Mouse (Mus musculus): ENCODE measurements at regions not wholly inside any gene's neighbourhood (a gene's known extent, or its start where the extent isn't known, plus 50 kb on each side); places are given as distances from the start of the nearest gene placed in this dataset.

DNA sequence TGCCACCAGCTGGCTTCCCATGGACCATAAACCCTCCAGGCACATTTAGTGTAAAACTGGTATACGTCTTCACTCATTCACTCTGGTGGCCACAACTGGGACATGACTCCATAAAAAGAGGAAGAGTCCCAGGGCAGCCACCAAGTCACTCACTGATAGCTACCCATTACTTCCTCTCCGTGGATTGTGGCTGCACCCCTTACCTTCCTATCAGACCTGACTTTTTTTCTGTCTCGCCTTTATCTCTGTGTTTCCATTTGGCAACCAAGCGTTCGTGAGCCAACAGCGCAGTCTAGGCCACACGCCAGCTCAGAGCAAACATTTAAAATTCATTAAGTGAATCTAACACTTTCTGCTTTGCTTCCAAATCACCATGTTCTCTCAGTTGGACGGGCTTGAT, 53.9 kb upstream of the Slc44a1 start:
- Histone ChIP-seq H3K9me3 (replicated peaks; ENCODE audit: low read length) (no peaks in the 10 kb centered on the region), H3K9ac (ENCODE audit: low read depth, low read length) (no peak overlapping the region), H3K27me3 (ENCODE audit: insufficient read depth, low read length) (no peaks in the 10 kb centered on the region), H3K27ac (no peak overlapping the region), H3K36me3 (ENCODE audit: insufficient read depth, low read length) (no peaks in the 10 kb centered on the region), H3K4me3 (replicated peaks; ENCODE audit: low read depth, low read length) (no peak overlapping the region), H3K4me1 (replicated peaks; ENCODE audit: insufficient read depth, low read length) (no peaks in the 10 kb centered on the region), H3K4me2 (ENCODE audit: low read length) (no peak overlapping the region)
- no peak for TF ChIP-seq CTCF (IDR thresholded peaks at IDR 0.05; ENCODE audit: low read depth)
- WGBS, result 89% methylated on average over 8 of the region's 8 CpGs
- ATAC-seq (replicated peaks; ENCODE audit: low FRiP score, low read depth) (no peak), DNase-seq (ENCODE audit: low spot score) (no peak)

DNA sequence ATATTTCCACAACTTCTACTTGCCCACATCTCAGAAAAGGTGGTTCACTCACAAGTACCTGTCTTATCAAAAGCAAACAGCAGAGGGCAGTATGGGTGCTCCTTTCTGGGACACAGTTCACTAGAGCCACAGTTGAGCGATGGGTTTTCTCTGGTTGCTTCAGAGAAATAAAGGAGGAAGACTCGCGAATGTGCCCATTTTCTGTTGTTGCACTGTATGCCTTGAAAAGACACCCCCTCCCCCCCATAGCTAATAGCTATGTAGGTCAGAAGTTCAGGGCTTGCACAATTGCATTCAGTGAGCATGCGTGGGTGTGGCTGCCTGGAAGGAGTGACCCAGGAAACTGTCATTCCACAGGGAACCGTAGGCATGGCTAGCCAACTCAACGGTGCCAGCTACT, 55.5 kb upstream of the Slc44a1 start:
- Histone ChIP-seq H3K36me3 (ENCODE audit: insufficient read depth, low read length) (no peaks in the 10 kb centered on the region), H3K4me2 (ENCODE audit: low read length) (peak overlapping the region; percentile 28), H3K9ac (ENCODE audit: low read depth, low read length) (no peak overlapping the region), H3K9me3 (replicated peaks; ENCODE audit: low read length) (no peaks in the 10 kb centered on the region), H3K4me1 (replicated peaks; ENCODE audit: insufficient read depth, low read length) (no peaks in the 10 kb centered on the region), H3K4me3 (replicated peaks; ENCODE audit: low read depth, low read length) (no peak overlapping the region), H3K27ac (no peak overlapping the region), H3K27me3 (ENCODE audit: insufficient read depth, low read length) (no peaks in the 10 kb centered on the region)
- peak; percentile 66 for ATAC-seq (replicated peaks; ENCODE audit: low FRiP score, low read depth)
- TF ChIP-seq CTCF (IDR thresholded peaks at IDR 0.05; ENCODE audit: low read depth), result peak; percentile 97
- 5% methylated on average over 6 of the region's 6 CpGs for WGBS
- peak; percentile 90 for DNase-seq (ENCODE audit: low spot score)

DNA sequence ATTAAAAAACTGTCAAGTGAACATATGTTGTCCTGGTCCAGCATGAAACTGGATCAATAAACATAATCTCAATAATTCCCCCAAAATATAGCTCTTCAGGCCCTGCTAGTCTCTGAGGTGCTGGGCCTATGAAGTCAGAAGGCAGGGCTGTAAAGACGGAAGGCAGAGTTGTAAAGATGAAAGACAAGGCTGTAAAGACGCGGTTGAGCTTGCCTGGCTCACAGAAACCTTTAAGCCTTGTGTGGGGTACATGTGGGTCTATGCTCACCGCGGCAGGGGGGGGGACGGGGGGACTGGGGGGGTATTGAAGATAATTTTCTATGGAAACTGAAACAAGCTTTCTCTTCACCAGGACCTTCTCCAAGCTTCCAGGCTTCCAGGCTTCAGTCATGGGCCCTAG, 56.1 kb upstream of the Slc44a1 start:
- 31% methylated on average over 6 of the region's 6 CpGs for WGBS
- Histone ChIP-seq H3K9ac (ENCODE audit: low read depth, low read length) (no peak overlapping the region), H3K27me3 (ENCODE audit: insufficient read depth, low read length) (no peaks in the 10 kb centered on the region), H3K4me3 (replicated peaks; ENCODE audit: low read depth, low read length) (no peak overlapping the region), H3K4me2 (ENCODE audit: low read length) (no peak overlapping the region), H3K36me3 (ENCODE audit: insufficient read depth, low read length) (no peaks in the 10 kb centered on the region), H3K9me3 (replicated peaks; ENCODE audit: low read length) (no peaks in the 10 kb centered on the region), H3K27ac (no peak overlapping the region), H3K4me1 (replicated peaks; ENCODE audit: insufficient read depth, low read length) (no peaks in the 10 kb centered on the region)
- DNase-seq (ENCODE audit: low spot score), result no peak
- TF ChIP-seq CTCF (IDR thresholded peaks at IDR 0.05; ENCODE audit: low read depth), result no peak
- no peak for ATAC-seq (replicated peaks; ENCODE audit: low FRiP score, low read depth)

DNA sequence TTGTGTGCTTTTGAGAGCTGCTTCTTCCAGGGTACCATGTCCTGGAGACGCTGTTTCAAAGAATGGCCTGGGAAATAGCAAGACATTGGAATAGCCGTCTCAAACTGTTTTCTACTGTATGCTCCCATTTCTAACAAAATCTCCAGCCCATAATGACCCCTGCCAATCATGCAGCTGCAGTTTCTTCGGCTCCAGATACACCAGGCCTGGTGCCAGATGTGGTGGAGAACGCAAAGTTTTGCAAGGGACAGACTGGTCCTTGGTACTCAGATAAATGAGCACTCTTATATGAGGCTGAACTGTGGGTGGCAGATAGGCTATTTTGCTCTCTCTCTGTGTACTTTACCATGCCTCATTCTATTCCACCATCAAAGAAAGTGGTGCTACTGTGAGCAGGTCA, 58.2 kb upstream of the Slc44a1 start:
- Histone ChIP-seq H3K9ac (ENCODE audit: low read depth, low read length) (no peak overlapping the region), H3K36me3 (ENCODE audit: insufficient read depth, low read length) (no peaks in the 10 kb centered on the region), H3K4me1 (replicated peaks; ENCODE audit: insufficient read depth, low read length) (no peaks in the 10 kb centered on the region), H3K4me3 (replicated peaks; ENCODE audit: low read depth, low read length) (no peak overlapping the region), H3K27me3 (ENCODE audit: insufficient read depth, low read length) (no peaks in the 10 kb centered on the region), H3K9me3 (replicated peaks; ENCODE audit: low read length) (no peaks in the 10 kb centered on the region), H3K27ac (no peak overlapping the region), H3K4me2 (ENCODE audit: low read length) (no peak overlapping the region)
- DNase-seq (ENCODE audit: low spot score) (no peak), ATAC-seq (replicated peaks; ENCODE audit: low FRiP score, low read depth) (no peak)
- 76% methylated on average over 4 of the region's 4 CpGs for WGBS
- TF ChIP-seq CTCF (IDR thresholded peaks at IDR 0.05; ENCODE audit: low read depth), result no peak

DNA sequence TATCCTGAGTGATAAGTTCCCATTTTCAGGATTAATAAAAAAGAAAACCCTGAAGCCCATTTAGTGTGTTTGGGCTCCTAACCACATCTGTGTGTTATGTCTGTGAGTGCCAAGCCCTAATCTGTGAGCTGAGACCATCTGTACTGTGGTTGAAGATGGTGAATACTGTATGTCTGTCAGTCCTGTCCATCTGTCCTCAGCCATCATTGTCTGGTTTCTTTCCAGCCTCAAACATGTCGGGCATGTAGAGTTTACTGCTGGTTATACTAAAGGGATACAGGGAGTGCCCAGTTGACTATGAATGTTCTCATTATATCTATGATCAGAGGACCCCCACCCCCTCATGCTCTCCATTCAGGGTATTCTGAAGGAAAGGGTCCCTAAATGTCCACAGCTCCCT, 60.4 kb upstream of the Slc44a1 start:
- H3K9ac ChIP-seq (ENCODE audit: low read depth, low read length), result no peak overlapping the region
- no peak overlapping the region for H3K4me2 ChIP-seq (ENCODE audit: low read length)
- H3K9me3 ChIP-seq (replicated peaks; ENCODE audit: low read length), result no peaks in the 10 kb centered on the region
- H3K36me3 ChIP-seq (ENCODE audit: insufficient read depth, low read length), result no peaks in the 10 kb centered on the region
- WGBS, result 91% methylated on average over 1 of the region's 1 CpGs
- no peak for TF ChIP-seq CTCF (IDR thresholded peaks at IDR 0.05; ENCODE audit: low read depth)
- no peak for ATAC-seq (replicated peaks; ENCODE audit: low FRiP score, low read depth)
- H3K4me1 ChIP-seq (replicated peaks; ENCODE audit: insufficient read depth, low read length), result no peaks in the 10 kb centered on the region
- no peak overlapping the region for H3K27ac ChIP-seq
- H3K27me3 ChIP-seq (ENCODE audit: insufficient read depth, low read length), result no peaks in the 10 kb centered on the region
- no peak for DNase-seq (ENCODE audit: low spot score)
- no peak overlapping the region for H3K4me3 ChIP-seq (replicated peaks; ENCODE audit: low read depth, low read length)

DNA sequence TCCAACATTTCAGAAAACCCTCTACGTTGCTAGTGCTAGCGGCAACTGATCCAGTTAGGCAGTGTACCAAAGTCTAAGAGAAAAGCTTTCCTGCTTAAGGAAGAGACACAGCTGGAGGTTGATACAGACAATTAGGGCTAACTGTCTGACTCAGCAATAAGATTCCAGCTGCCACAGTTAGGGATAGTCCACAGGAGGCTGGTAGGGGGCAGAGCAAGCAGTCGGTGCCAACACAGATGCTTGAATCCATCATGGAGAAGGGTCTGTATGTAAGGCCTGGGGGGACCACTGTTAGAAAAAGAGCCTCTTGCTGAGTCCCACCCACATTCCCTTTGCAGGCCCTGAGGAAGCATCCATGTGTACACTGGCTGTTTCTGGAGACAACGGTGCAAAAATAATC, 63.2 kb upstream of the Slc44a1 start:
- Histone ChIP-seq H3K4me3 (replicated peaks; ENCODE audit: low read depth, low read length) (no peak overlapping the region), H3K4me1 (replicated peaks; ENCODE audit: insufficient read depth, low read length) (no peaks in the 10 kb centered on the region), H3K27ac (no peak overlapping the region), H3K36me3 (ENCODE audit: insufficient read depth, low read length) (no peaks in the 10 kb centered on the region), H3K9me3 (replicated peaks; ENCODE audit: low read length) (no peaks in the 10 kb centered on the region), H3K9ac (ENCODE audit: low read depth, low read length) (no peak overlapping the region), H3K27me3 (ENCODE audit: insufficient read depth, low read length) (no peaks in the 10 kb centered on the region), H3K4me2 (ENCODE audit: low read length) (no peak overlapping the region)
- TF ChIP-seq CTCF (IDR thresholded peaks at IDR 0.05; ENCODE audit: low read depth), result no peak
- ATAC-seq (replicated peaks; ENCODE audit: low FRiP score, low read depth), result no peak
- DNase-seq (ENCODE audit: low spot score), result no peak
- WGBS, result 74% methylated on average over 4 of the region's 4 CpGs

DNA sequence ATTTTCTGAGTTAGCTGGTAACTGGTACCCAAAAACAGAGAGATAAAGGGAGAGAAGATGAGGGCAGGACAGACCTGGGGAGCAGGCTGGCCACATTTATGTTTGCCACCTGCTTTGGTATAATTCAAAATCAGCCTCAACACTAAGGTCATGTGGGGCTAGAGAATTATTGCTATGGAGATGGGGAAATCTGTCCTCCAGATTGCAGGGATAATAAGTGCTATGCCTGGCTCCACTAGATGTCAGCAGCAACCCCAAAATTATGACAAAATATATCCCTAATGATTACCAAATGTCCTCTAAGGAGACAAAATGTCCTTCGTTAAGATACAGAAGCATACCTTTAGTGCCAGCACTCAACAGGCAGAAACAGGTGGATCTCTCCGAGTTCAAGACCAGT, 83.8 kb upstream of the Slc44a1 start:
- Histone ChIP-seq H3K9ac (ENCODE audit: low read depth, low read length) (no peak overlapping the region), H3K4me1 (replicated peaks; ENCODE audit: insufficient read depth, low read length) (no peaks in the 10 kb centered on the region), H3K4me3 (replicated peaks; ENCODE audit: low read depth, low read length) (no peak overlapping the region), H3K9me3 (replicated peaks; ENCODE audit: low read length) (no peaks in the 10 kb centered on the region), H3K36me3 (ENCODE audit: insufficient read depth, low read length) (no peaks in the 10 kb centered on the region), H3K27me3 (ENCODE audit: insufficient read depth, low read length) (no peaks in the 10 kb centered on the region), H3K27ac (no peak overlapping the region), H3K4me2 (ENCODE audit: low read length) (no peak overlapping the region)
- peak; percentile 40 for TF ChIP-seq CTCF (IDR thresholded peaks at IDR 0.05; ENCODE audit: low read depth)
- WGBS, result 79% methylated on average over 2 of the region's 2 CpGs
- ATAC-seq (replicated peaks; ENCODE audit: low FRiP score, low read depth) (no peak), DNase-seq (ENCODE audit: low spot score) (no peak)
